Mouse (Mus musculus): ENCODE measurements around the gene Ptpn3. TPM values are rescaled to one million over a fixed set of nuclear protein-coding genes. Genes with fewer than 3 reads are reported as not detected.
"Not testable (repeated sequence)": the region's sequence is repeated elsewhere in the genome, so short reads cannot be mapped to it uniquely, and the experiment has no call there.

Gene Ptpn3
- polyA plus RNA-seq, 1 experiment from 2014 or later = 3.8 TPM

DNA sequence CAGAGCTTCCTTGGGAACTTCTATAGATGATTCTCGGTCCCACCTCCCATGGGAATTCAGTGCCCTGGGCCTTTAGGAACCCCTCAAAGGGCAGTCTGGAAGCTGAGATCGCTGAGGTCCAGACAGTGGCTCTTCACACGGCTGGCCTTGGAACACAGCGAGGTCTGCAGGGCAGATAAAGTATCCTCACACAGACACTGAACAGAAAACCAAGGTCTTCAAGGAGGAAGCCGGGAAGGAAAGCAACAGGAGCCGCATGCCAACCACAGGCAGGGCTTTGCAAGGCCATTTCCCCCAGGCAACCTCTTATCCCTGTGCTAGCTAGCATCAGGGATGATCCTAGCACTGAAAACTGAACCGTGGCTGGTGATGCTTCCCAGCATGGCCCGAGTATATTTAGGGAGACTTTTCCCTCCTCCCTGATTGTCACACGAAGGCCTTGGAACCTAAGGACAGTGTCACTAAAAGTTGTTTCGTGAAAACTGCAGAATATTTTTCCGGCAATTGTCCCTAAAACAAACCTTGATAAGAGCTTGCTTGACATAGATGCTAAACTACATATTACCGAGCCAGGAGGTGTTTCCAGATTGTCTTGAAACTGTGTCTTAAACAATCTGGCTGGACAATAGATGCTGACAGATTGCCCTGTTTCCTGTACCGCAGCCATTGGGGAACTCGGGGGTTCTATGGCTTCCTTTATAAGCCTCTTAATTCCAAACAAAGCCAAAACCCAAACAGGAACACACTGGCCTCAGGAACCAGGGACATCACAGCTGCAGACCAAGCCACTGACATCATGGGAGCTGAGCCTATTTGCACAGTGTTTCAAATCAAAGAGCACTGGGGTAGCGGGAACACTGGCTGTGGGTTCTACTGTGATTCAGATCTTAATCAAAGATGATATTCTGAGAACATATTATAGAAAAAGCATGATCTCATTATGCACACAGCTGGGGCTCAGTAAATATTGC is 27.8 kb downstream of the Ptpn3 start:
- Histone ChIP-seq H3K4me3 (ENCODE audit: low read depth, low read length) (no peak overlapping the region), H3K27me3 (replicated peaks; ENCODE audit: control insufficient read depth, insufficient read depth, low read length) (no peaks in the 10 kb centered on the region), H3K4me1 (ENCODE audit: control insufficient read depth, insufficient read depth, low read length) (peaks cover 1% of the 10 kb centered on the region; the same call in 1 of the 2 replicates), H3K9me3 (ENCODE audit: control insufficient read depth, low read length) (no peaks in the 10 kb centered on the region), H3K36me3 (ENCODE audit: control insufficient read depth, insufficient read depth, low read length) (no peaks in the 10 kb centered on the region), H3K4me2 (ENCODE audit: low read depth, low read length) (no peak overlapping the region), H3K27ac (replicated peaks; ENCODE audit: low read depth, low read length) (no peak overlapping the region), H3K9ac (ENCODE audit: low read depth, low read length) (no peak overlapping the region)
- ATAC-seq (ENCODE audit: low read depth) = no peak
- DNase-seq (ENCODE audit: low spot score) = no peak
- WGBS = 53% methylated on average over 14 of the region's 15 CpGs

DNA sequence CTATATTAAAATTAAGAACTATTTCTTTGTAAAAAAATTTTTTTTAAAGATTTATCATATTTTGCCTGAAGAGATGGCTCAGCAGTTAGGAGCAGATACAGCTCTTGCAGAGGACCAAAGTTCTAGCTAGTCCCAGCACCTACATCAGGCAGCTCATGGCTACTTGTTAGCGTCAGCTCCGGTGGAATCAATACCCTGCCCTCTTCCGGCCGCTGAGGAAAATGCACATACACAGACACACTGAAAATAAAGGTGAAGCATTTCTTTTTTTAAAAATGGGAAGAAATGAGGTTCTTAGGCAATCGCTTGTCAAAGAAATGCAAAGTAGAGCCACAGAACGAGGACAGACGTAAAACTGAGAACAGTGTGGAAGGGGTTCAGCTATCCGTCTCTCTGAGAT is 30.6 kb downstream of the Ptpn3 start:
- H3K36me3 ChIP-seq (ENCODE audit: control insufficient read depth, insufficient read depth, low read length) = no peaks in the 10 kb centered on the region
- no peaks in the 10 kb centered on the region for H3K9me3 ChIP-seq (ENCODE audit: control insufficient read depth, low read length)
- no peak for DNase-seq (ENCODE audit: low spot score)
- H3K9ac ChIP-seq (ENCODE audit: low read depth, low read length) = no peak overlapping the region
- no peak for ATAC-seq (ENCODE audit: low read depth)
- WGBS = 78% methylated on average over 8 of the region's 8 CpGs
- no peaks in the 10 kb centered on the region for H3K4me1 ChIP-seq (ENCODE audit: control insufficient read depth, insufficient read depth, low read length)
- no peaks in the 10 kb centered on the region for H3K27me3 ChIP-seq (replicated peaks; ENCODE audit: control insufficient read depth, insufficient read depth, low read length)
- H3K4me2 ChIP-seq (ENCODE audit: low read depth, low read length) = no peak overlapping the region
- no peak overlapping the region for H3K27ac ChIP-seq (replicated peaks; ENCODE audit: low read depth, low read length)
- H3K4me3 ChIP-seq (ENCODE audit: low read depth, low read length) = no peak overlapping the region

DNA sequence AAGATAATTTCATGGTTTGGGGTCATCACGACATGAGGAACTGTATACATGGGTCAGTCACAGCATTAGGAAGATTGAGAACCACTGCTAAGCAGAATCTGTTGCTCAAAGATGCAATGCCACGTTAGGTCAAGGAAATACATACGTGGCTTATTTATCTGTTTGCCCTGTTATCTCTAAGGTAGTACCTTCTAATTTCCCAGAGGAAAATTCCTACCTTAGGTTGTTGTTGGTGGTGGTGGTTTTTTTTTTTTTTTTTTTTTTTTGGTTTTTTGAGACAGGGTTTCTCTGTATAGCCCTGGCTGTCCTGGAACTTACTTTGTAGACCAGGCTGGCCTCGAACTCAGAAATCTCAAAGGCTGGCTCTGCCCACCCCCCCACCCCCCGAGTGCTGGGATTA is 31.1 kb downstream of the Ptpn3 start:
- WGBS = 89% methylated on average over 5 of the region's 5 CpGs

DNA sequence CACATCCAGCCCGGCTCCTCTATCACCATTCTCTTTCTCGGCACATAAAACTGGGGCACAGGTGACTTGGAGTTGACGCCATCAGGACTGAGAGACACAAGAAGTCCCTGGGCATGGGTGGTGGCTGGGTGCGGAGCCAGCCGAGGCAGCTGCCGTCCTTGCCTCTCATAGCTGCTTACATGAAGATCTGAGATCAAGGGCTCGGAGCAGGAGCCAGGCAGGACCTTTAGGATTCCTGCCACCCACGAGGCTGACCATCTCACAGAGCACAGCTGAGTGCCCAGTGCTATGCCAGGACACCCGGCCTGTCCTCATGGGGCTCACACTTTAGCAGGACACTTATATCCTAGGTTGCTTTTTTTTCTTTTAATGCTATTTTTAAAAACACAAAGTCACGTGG is 32.3 kb downstream of the Ptpn3 start:
- no peak for ATAC-seq (ENCODE audit: low read depth)
- H3K9ac ChIP-seq (ENCODE audit: low read depth, low read length) = no peak overlapping the region
- no peaks in the 10 kb centered on the region for H3K27me3 ChIP-seq (replicated peaks; ENCODE audit: control insufficient read depth, insufficient read depth, low read length)
- no peak for DNase-seq (ENCODE audit: low spot score)
- H3K27ac ChIP-seq (replicated peaks; ENCODE audit: low read depth, low read length) = no peak overlapping the region
- whole genome bisulfite sequencing = 94% methylated on average over 10 of the region's 10 CpGs
- no peak overlapping the region for H3K4me2 ChIP-seq (ENCODE audit: low read depth, low read length)
- no peaks in the 10 kb centered on the region for H3K9me3 ChIP-seq (ENCODE audit: control insufficient read depth, low read length)
- H3K4me1 ChIP-seq (ENCODE audit: control insufficient read depth, insufficient read depth, low read length) = no peaks in the 10 kb centered on the region
- no peaks in the 10 kb centered on the region for H3K36me3 ChIP-seq (ENCODE audit: control insufficient read depth, insufficient read depth, low read length)
- no peak overlapping the region for H3K4me3 ChIP-seq (ENCODE audit: low read depth, low read length)

More for the DNA sequence above, 31.1 kb downstream of the Ptpn3 start:
- H3K4me3 ChIP-seq (ENCODE audit: low read depth, low read length); H3K9me3 ChIP-seq (ENCODE audit: control insufficient read depth, low read length); H3K27me3 ChIP-seq (replicated peaks; ENCODE audit: control insufficient read depth, insufficient read depth, low read length); H3K27ac ChIP-seq (replicated peaks; ENCODE audit: low read depth, low read length); H3K4me2 ChIP-seq (ENCODE audit: low read depth, low read length); H3K4me1 ChIP-seq (ENCODE audit: control insufficient read depth, insufficient read depth, low read length); H3K9ac ChIP-seq (ENCODE audit: low read depth, low read length); ATAC-seq (ENCODE audit: low read depth); DNase-seq (ENCODE audit: low spot score); H3K36me3 ChIP-seq (ENCODE audit: control insufficient read depth, insufficient read depth, low read length): not testable (repeated sequence)

DNA sequence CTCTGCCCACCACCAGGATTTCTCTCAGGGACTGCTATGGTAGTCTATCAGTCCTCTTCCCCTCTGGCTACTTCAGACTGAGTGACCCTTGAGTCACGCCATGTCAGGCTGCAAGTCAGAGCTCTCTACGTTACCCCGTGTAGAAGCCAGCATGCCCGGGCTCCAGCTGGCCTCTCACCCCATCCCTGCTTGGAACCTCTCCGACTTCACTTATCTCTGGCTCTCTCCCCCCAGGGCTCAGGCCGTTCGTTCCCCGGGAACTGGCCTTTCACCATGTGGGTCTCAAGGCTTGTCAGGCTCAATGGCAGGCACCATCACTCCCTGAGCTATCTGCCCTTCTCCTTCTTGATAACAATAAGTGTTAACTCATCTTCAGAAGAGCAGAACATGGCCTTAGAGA is 33.3 kb downstream of the Ptpn3 start:
- Histone ChIP-seq H3K27ac (replicated peaks; ENCODE audit: low read depth, low read length) (no peak overlapping the region), H3K36me3 (ENCODE audit: control insufficient read depth, insufficient read depth, low read length) (no peaks in the 10 kb centered on the region), H3K4me2 (ENCODE audit: low read depth, low read length) (no peak overlapping the region), H3K4me3 (ENCODE audit: low read depth, low read length) (no peak overlapping the region), H3K9ac (ENCODE audit: low read depth, low read length) (no peak overlapping the region), H3K4me1 (ENCODE audit: control insufficient read depth, insufficient read depth, low read length) (no peaks in the 10 kb centered on the region), H3K9me3 (ENCODE audit: control insufficient read depth, low read length) (no peaks in the 10 kb centered on the region), H3K27me3 (replicated peaks; ENCODE audit: control insufficient read depth, insufficient read depth, low read length) (no peaks in the 10 kb centered on the region)
- WGBS = 77% methylated on average over 8 of the region's 8 CpGs
- no peak for DNase-seq (ENCODE audit: low spot score)
- ATAC-seq (ENCODE audit: low read depth) = no peak

DNA sequence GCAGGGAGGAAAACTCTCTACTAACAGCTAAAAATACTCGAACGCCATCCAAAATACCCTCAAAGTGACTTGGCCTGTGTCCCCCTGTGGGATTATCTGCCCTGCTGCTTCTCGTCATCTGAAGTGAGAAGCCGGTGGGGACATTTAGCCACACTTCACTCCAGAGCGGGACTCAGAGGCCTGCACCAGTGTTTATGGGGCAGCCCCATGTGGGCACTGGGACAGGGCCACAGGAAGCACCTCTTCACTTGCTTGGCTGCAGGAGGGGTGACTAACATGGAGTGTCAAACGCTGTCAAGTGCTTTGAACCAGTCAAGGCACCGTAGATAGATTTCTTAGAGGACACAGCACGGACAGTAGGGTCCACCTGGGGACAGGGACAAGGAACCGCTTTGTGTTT is 35.2 kb downstream of the Ptpn3 start:
- no peaks in the 10 kb centered on the region for H3K36me3 ChIP-seq (ENCODE audit: control insufficient read depth, insufficient read depth, low read length)
- 72% methylated on average over 9 of the region's 9 CpGs for whole genome bisulfite sequencing

DNA sequence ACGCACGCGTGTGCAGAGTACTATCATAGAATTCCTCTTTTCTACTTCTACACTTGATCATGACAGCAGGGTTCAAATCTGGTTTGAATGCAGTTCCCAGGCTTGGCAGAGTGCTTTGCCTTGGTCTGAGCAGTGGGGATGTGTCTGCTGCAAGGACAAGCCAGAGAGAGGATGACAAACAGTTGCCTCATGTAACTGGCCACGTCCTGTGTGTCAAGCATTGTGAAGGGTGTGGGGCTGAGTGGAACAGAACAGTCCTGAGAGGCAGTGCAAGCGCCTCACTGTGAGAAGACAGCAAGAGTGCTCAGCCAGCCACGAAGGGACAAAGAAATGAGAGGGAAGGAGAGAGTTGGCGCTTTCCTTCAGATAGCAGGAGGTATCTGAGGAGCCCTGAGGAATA is 37.9 kb downstream of the Ptpn3 start:
- Histone ChIP-seq H3K27me3 (replicated peaks; ENCODE audit: control insufficient read depth, insufficient read depth, low read length) (no peaks in the 10 kb centered on the region), H3K27ac (replicated peaks; ENCODE audit: low read depth, low read length) (no peak overlapping the region), H3K4me1 (ENCODE audit: control insufficient read depth, insufficient read depth, low read length) (peaks cover 16% of the 10 kb centered on the region), H3K4me2 (ENCODE audit: low read depth, low read length) (no peak overlapping the region), H3K36me3 (ENCODE audit: control insufficient read depth, insufficient read depth, low read length) (no peaks in the 10 kb centered on the region), H3K9ac (ENCODE audit: low read depth, low read length) (no peak overlapping the region), H3K4me3 (ENCODE audit: low read depth, low read length) (no peak overlapping the region), H3K9me3 (ENCODE audit: control insufficient read depth, low read length) (no peaks in the 10 kb centered on the region)
- WGBS = 81% methylated on average over 7 of the region's 7 CpGs
- ATAC-seq (ENCODE audit: low read depth) (no peak), DNase-seq (ENCODE audit: low spot score) (no peak)

More for the DNA sequence above, 35.2 kb downstream of the Ptpn3 start:
- no peaks in the 10 kb centered on the region for H3K9me3 ChIP-seq (ENCODE audit: control insufficient read depth, low read length)
- H3K4me2 ChIP-seq (ENCODE audit: low read depth, low read length) = no peak overlapping the region
- no peaks in the 10 kb centered on the region for H3K27me3 ChIP-seq (replicated peaks; ENCODE audit: control insufficient read depth, insufficient read depth, low read length)
- DNase-seq (ENCODE audit: low spot score) (no peak), ATAC-seq (ENCODE audit: low read depth) (no peak)
- no peak overlapping the region for H3K27ac ChIP-seq (replicated peaks; ENCODE audit: low read depth, low read length)
- no peak overlapping the region for H3K4me3 ChIP-seq (ENCODE audit: low read depth, low read length)
- H3K4me1 ChIP-seq (ENCODE audit: control insufficient read depth, insufficient read depth, low read length) = peaks cover 14% of the 10 kb centered on the region
- no peak overlapping the region for H3K9ac ChIP-seq (ENCODE audit: low read depth, low read length)

DNA sequence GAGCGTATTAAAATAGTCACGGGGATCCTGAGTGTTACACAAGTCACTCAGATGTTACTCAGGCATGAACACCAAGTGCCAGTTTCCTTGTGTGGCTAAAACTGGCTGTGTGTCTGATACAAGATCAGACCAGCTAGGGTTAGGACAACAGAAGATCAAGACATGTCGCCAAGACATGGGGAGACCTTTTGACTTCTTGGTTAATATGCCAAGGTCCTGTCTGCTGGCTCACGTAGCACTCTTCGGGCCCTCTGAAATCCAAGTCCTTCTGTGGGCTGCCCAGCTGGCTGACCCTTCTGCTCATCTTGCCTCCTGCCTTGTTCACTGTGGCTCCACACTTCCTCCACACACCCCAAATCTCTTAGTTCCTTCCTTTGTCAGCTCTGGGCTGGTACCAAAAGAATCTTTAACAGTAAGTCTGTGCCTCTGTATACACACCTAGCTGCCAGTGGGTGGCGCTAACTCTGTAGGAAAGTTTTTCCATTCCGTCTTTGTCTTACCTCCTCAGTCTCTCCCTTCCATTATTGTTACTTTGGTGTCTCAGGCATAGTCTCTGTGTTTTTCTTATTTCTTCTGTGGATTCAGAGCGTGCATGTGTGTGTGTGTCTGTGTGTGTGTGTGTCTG is 38.5 kb downstream of the Ptpn3 start:
- 0 out of 2 replicates have a peak overlapping the region, but pooled peaks have one; percentile 41 for H3K27ac ChIP-seq (replicated peaks; ENCODE audit: low read depth, low read length)
- DNase-seq (ENCODE audit: low spot score) (no peak), ATAC-seq (ENCODE audit: low read depth) (no peak)
- H3K4me1 ChIP-seq (ENCODE audit: control insufficient read depth, insufficient read depth, low read length) = peaks cover 21% of the 10 kb centered on the region
- no peak overlapping the region for H3K4me2 ChIP-seq (ENCODE audit: low read depth, low read length)
- 63% methylated on average over 8 of the region's 8 CpGs for WGBS
- H3K27me3 ChIP-seq (replicated peaks; ENCODE audit: control insufficient read depth, insufficient read depth, low read length) = no peaks in the 10 kb centered on the region
- H3K36me3 ChIP-seq (ENCODE audit: control insufficient read depth, insufficient read depth, low read length) = no peaks in the 10 kb centered on the region
- no peak overlapping the region for H3K4me3 ChIP-seq (ENCODE audit: low read depth, low read length)
- H3K9ac ChIP-seq (ENCODE audit: low read depth, low read length) = no peak overlapping the region
- H3K9me3 ChIP-seq (ENCODE audit: control insufficient read depth, low read length) = no peaks in the 10 kb centered on the region
